Mouse (Mus musculus) right cerebral cortex, postnatal 10 days (tissue): ENCODE measurements around the gene Snx18.

Experiments
- DNase-seq, 2 experiments: peaks; one replicate each; pipeline ENCODE4 v3.0.0; 2021; ENCODE audit warnings: low spot score in 2 of 2

Snx18 gene

DNA sequence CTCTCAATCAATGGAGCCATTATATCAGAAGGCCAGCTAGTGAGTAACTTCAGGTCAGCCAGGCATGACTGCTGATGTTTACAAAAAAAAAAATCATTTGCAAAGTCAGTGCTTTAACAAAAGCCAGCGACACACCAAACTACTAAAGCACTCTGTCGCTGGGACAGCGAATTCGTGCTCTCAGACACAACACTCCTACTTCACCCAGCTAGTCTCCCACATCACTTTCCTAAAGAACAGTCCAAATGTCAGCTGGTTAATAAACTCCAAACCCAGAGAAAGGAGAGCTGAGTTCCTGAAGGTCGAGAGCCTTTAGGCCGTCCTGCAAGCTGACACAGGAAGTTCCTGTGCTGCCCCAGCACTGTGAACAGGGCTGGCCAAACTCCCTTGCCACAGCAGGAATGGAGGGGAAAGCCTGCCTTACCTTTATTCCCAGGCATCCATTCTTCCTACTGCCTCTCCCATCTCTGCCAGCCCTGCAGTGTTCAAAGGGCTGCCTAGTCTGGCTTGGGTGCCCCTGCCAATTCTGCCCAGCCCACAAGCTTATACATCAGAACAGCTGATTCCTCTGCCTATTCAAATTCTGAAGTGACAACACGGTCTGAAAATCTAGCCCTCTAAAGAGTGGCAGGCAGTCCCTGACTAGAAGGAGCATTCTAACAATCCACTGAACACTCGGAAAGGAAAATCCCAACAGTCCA, 2.2 kb downstream of the Snx18 start:
- peak in 1 of 2 experiments; percentile 35 for DNase-seq

DNA sequence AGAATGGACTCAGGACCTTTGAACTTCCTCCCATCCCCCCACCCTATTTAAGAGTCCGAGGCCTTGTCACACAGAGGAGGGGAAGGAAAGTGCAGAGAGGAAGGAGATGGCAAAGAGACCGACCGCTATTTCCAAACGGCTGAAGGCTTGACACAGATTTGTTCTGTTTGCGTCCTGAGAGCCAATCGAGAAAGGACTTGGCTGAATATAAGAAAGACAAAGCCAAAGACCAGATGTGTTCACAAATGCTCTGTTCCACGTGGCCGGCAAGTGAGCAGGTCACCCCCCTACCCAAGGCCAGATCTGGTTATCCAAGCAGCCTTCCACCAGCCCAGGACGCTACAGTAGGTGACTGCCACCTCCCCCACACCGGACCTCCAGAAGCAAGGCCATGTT, 2.8 kb downstream of the Snx18 start:
- DNase-seq, result peak in 1 of 2 experiments; percentile 32

DNA sequence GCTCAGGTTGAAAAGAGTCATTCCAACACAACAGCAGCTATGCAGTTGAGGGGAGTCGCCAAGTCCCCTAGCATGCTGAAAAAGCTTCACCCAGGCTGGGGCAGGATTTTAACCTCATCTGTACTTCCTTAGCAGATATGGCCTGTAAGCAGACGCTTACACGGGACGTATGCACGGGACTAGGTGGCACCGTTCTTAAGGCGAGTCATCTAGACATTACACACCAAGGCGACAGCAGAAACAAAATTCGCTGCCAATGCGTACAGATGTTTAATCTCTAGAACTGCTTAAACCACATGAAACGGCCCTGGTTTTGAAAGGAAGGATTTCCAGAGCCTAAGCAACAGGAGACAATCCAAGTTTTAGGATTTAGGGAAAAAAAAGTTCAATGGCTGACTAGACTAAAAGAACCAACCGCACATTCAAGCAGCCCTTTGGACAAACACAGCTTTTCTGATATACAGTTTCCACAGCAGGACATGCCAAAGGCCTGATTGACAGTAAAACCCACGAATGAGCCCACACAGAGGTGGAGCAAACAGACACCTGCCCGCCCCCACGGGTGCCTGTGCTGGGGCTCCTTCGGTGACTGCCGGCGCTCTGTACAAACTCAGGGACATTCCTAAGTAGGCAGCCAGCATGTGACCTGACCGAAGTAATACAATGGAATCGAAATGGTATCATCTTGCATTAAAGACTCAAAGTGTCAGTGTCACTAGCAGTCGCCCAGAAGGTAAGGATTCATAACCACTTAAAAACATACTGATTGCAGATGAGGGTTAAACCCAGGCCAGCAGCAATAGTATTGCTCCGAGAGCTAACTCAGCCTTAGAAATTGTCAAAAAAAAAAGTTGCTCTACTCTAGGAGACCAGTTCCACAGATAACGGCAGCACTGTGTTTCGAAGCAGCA, 3.5 kb downstream of the Snx18 start:
- peak; percentile 86 to 87 for DNase-seq

DNA sequence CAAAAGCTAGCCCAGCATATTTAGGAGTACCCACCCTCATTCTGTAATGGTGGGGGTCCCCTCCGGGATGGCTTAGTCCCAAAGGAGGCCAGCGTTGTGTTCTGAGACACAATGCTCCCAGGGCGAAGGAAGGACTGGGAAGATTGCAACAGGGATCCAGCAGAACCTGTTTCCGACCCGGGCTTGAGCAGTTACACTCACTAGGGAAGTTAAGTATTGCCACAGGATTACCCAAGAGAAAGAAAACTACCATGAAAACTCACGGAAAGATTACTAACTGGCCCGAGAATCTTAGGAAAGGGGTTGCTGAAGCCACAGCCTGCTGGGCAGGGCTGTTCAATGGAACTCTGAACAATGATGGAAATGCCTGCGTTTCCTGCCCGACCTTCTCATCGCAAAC, 4.5 kb downstream of the Snx18 start:
- DNase-seq, result peak in 1 of 2 experiments; percentile 20

DNA sequence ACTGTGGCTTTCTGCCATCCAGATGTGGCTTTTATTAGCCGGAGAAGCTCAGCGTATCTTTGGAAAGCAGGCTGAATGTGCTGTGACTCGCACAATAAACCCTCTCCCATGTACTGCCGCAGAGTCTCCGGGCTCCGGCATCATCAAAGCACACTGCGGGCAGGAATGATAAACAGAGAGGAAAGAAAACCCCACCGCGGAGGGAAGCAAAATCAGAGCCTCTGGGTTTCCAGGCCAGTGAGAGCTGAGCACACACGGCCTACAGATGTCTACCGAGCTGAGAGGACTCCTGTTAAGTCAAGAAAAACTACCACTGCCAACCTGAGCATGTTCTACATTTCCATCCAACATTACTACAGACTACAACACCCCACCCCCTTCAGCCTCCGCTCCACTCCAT, 5.0 kb downstream of the Snx18 start:
- peak in 1 of 2 experiments; percentile 40 for DNase-seq

DNA sequence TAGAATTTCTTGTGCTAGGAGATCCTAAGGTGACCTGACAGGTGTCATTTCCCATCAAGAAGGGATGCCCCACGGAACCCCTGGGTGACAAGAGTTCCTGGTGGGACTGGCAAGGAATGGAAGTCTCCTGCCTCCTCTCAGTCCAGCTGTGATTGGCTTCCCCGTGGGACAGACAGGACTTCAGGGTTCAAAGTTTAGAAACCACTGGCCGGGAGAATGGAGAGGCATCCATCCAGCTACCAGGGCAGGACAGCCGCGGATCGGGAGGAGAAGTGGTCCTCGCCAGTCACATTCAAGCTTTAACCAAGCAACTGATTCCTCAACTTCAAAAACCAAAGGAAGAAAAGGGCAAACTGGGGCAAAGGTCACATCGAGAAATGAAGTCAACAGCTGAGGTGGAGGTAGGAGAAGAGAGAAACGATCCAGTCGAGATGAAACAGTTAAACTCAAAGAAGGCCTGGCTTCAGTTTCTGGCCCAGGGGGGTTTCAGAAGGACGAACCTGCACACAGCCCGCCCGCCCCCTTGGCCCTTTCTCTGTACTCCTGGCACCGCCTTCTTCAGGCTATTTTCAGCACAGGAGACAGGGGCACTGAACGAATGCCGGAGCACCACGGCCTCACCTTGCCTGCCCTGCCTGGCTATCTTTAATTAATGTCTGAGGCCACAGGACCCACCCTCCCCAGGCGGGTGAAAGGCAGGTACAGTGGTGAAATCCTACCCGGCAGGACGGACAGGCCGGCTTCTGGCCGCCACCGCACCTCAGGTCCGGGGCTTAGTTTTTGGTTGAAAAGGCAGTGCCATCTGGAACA, 6.0 kb downstream of the Snx18 start:
- peak in 1 of 2 experiments; percentile 23 for DNase-seq

DNA sequence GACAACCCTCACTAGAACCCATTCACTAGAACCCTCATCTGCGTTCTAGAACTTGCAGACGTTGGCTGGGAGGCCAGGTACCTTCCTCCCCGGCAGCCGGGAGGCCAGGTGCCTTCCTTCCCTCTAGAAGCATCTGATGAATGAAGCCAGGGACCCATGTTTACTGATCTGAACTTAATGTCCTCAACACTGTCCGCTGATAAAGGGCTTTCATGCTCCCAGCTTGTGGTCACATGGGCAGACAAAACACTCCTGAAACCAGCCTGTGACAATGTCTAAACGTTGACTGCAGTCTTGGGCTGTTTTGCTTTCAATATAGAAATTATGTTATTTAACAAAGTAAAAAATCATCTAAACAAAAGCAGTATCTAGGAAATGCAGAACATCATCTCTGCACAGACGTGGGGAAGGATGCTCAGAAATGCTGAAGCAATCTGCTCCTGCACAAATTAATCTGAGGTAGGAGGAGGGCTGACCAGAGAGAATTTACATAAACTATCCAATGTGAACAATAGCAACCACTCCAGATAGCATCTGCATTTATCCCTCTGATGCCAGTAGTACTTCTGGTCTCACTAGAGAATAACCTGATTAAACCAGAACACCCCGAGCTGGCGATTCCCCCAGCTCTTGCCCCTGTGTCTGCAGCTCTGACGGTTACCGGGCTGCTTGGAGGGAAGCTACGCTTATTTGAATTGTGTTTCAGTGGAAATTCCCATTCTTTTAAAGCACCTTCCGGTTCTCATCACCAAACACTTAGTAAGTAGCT, 7.4 kb downstream of the Snx18 start:
- DNase-seq, result peak in 1 of 2 experiments; percentile 17

DNA sequence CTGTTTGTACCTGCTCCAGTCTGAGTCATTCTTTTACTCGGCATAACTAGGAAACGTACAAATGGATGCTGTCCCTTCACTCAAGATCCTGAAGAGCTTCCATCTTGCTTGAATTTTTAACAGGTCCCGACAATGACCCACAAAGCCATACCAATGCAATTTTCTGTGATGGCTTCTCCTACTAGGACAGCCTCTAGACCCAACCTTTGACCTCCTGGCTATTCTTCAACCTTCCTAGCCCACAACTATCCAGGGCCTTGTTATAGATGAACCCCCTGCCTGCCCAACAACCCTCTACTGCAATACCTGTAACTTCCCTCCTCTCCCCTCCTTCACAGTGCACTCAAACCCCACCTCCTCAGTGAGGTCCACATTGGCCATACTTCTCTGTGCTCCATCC, 8.9 kb downstream of the Snx18 start:
- DNase-seq, result peak in 1 of 2 experiments; percentile 6

DNA sequence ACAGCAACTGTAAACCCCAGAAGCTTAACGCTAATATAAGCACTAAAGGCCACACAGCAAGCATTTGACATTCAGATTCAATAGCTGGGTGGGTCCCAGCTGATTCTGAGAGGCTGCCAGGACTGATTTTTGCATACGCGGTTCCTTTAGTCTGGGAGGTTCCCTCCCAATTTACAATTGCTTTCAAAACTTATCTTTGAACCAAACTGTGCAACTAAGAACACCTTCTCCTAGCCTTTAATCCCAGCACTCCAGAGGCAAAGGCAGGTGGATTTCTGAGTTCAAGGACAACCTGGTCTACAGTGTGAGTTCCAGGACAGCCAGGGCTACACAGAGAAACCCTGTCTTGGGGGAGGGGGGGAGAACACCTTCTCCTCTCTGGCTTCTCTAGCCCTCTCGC, 10.5 kb downstream of the Snx18 start:
- DNase-seq, result no peak

DNA sequence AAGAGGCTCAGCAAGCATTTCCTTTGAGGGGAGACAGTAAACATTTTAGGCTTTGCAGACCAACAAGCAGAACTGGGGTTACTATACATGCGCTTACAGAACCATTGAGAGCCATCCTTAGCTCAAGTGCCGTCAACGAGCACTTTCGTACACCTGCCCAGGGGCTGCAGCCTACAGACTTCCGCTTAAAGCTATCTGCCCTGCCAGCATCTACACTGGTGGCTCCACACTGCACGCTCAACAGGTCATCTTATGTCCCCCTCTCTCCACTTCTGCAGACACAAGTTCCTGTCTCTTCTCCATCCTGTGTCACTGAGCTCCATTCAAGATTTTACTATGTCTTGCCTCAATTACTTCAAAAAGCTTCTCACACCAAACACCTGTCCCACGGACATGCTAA, 11.0 kb downstream of the Snx18 start:
- DNase-seq, result no peak

DNA sequence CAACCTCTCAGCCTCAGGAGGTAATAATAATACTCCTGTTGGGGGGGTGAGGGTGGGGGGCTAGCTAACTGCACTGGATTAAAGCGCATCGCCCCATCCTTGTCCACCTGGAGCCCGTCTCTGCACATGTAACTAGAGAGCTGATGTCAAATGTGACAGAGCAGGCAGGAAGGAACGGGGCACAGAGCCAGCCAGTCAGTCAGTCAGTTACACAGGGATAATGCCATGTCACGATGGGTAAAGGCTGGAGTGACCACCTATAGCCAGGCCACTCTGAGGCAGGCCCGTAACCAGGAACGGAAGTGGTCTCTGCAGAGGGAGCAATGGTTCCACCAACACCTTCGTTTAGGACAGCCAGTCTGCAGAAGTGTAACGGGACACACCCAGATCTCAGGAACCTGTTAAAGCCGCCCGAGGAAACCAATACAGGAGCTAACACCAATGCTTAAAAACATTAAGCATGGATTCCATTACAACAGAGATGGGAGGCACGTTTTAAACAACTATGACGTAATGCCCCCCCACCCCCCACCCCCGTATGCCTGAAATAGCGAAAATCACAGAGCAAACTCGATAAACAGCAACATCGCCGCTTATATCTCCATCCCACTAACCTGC, 11.5 kb downstream of the Snx18 start:
- no peak for DNase-seq

DNA sequence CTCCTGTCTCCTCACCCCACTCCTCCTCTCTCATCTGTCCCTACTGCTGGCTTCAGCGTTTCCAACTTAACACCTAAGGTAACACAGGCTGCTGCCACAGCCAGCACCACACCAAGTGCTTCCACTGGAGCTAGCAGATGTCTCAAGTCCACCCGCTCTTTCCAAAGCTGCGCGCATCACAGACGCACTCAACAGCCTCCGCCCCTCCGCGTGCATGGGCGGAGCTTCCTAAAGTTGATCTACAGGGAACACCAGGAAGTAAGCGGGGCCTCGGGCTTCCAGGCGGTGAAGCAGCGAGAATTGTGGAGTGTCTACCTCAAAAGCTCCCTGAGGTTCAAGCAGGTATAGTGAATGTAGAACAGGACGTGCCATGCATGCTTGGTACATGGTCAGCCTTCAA, 12.2 kb downstream of the Snx18 start:
- DNase-seq, result no peak

DNA sequence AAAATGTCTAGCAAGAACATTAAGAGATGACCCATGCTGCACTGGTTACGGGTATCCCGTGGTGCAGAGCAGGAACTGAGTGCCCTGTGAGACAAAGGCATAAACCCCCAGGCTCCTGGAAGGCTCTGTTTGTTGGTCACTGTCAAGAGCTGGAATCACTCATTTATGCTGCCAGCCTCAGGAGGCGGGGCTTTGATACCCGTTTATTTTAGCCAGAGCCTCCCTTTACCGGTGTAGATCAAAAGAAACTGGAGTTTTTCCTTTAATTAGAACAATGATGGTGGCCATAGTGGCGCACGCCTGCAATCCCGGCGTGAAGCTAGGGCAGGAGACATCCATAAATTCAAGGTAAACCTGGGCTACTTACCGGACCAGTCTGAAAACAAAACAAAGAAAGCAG, 12.7 kb downstream of the Snx18 start:
- DNase-seq, result no peak

DNA sequence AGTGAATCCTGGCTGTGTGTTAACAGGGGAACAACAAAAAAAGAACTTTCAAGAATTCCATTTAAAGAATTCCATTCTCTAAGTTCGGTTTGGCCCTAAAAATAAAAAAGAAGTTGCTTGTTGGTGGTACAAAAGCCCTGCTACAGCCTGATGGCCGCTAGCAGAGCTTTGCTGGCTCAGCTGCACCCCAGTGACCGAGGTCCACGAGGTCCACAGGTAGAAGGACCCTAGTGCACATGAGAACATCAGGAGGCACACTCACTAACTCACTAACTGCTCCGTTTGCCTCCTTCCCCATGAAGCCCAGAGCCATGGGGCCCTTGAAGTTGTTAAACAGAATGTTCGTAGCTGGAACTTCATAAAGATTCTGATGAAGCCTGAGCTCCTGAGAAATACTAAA, 14.0 kb downstream of the Snx18 start:
- DNase-seq, result no peak

DNA sequence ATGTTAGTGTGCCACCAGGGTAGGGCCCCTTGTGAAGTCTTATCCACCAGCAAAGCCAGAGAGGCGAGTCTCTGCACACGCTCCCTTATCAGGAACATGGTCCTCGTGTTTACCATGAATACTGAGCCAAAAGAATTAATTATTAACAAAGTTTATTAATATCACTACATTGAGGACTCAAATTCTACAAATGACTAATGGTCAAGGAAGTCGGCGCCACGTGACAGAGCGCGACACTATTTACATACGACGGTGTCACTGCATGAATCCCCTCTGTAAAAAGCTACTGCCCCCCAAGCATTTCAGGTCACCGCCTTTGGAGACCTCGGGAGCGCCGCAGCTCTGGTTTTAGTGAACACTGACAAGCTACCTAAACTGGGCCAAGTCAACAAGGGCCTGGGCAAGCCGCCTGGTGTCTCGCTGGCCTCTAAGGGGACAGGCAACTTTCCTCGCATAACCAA, 15.5 kb downstream of the Snx18 start:
- DNase-seq, result no peak

DNA sequence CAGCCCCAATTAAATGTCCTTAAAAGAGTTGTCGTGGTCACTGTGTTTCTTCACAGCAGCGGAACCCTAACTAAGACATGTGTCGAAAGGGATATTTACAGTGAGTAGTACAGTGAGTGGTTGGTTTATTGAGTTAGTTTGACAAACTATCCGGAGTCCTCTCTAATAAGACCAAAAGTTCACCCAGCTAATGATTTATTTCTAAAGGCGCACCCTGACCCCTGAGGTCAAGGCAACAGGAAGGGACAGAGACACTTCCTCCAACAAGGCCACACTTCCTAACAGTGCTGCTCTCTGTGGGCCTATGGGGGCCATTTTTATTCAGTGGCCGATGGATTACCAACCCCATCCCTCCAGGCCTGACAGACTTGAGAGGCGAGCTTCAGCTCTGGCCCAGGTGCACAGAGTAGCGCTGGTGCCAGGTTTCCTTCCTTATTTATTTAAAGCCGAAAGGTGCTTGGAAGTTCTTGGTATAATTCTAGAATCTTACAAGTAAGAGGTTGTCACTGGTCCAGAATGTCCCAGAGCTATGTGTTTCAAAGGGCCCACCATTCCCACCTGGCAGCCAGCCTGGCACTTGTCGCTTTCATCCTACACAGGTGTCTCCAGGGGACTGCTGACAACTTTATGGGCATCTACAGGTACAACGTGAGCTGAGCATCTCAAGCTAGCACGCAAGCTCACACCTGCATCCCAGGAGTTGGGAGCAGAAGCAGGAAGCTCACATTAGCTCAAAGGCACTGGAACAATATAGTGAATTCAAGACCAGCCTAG, 16.3 kb downstream of the Snx18 start:
- DNase-seq, result no peak

DNA sequence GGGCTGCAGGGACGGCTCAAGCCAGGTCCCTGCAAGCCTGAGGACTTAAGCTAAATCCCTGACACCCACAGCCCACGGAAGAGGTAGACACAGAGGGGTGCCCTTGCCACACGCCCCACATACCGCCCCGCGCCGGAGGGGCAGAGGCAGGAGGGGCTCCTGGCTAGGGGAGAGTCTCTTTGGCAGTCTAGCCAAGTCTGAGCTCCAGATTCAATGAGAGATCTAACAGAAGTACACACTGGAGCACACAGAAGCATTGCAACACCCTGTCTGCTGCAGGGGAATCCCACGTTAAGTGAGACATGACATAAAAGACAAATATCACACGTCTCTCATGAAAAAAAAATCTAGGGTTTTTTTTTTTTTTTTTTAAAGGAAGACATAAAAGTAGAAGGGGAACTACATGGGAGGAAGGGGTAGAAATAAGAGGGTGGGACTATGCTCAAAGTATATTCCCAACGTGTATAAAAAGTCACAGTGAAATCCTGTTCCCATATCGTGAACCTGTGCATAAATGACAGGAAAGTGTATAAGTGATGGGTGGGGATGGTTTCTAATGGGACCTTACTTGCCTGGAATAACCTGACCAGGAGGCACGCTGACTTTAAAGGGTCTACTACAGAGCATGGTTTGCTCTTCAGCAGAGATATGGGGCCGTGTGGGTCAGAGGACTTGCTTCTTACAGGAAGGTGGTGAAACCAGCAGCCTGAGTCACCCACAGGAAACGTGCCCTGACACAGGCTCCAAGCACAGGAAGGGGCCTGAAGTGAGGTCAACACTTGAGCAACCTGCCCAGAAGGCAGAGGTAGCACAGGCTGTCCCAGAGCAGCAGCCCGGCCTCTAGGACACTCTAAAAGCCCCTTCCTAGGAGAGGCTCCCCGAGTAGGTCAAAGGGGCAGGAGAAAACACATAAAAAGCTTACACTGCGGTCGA, 17.6 kb downstream of the Snx18 start:
- DNase-seq, result peak in 1 of 2 experiments; percentile 16

DNA sequence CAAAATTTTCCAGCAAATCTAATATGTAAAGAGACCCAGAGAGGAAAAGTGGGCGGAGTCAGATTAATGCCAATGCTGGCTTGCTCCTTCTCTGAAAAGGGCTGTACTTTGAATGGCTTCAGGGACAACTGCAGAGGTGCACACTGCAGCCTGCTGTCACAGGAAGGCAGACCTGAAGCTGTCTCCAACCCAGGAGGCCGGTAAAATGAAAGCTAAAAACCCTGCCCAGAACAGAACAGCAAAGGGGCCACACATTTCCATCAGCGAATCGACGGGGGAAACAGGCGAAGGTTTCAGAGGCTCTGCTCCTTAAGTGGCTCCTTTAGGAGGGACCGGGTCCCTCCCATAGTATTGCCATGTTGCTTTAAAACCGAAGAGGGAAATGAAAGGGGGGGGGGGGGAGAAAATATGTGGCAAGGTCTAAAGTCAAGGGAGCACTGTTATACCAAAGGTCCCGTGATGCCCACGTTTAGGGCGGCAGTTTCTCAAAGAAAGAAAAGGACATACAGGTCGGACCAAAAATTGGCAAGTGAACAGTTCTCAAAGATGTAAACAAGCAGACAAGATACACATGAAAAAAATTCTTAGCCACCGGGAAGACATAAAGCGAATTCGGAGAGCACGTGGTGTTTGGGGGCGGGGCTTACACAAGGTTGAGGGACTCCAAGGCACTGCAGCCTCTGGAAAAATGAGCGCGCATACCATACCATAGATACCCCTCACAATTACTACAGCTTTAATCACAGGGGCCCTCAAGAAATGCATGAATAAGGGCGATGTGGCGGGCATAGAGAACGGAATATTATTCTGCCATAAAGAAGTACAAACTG, 18.4 kb downstream of the Snx18 start:
- no peak for DNase-seq
